Mouse (Mus musculus) neural tube, embryonic 11.5 days (tissue): Measurements from ENCODE around the gene Prr15. TPM values are rescaled to one million over a fixed set of nuclear protein-coding genes. Genes with fewer than 3 reads are reported as not detected.

Experiments used
- ATAC-seq: fragments of 200-750 bp; cut with Nextera tagmentation; 2 replicates; pipeline ENCODE4 v1.8.0; 2017; ENCODE audit warnings: moderate number of reproducible peaks, mild to moderate bottlenecking, moderate TSS enrichment, moderate library complexity; ENCODE audit not compliant: insufficient read depth, low FRiP score, low TSS enrichment
- DNase-seq: peaks from one replicate; pipeline ENCODE4 v3.0.0-alpha.2; 2015; ENCODE audit warnings: low spot score
- H3K27ac ChIP-seq: fragments of 300-500 bp; sonication (generic); 2 replicates; pipeline ENCODE4 v1.5.1; 2014; ENCODE audit warnings: low read depth, mild to moderate bottlenecking, low read length
- H3K27me3 ChIP-seq: fragments of 300-500 bp; sonication (generic); 2 replicates; pipeline ENCODE4 v1.6.1; 2014; ENCODE audit warnings: mild to moderate bottlenecking, low read length, mixed read lengths; ENCODE audit not compliant: control insufficient read depth, insufficient read depth
- H3K36me3 ChIP-seq: fragments of 300-500 bp; sonication (generic); 2 replicates; pipeline ENCODE4 v1.6.1; 2014; ENCODE audit warnings: mild to moderate bottlenecking, low read length, moderate library complexity, mixed read lengths; ENCODE audit not compliant: control insufficient read depth, insufficient read depth
- H3K4me1 ChIP-seq: fragments of 300-500 bp; sonication (generic); 2 replicates; pipeline ENCODE4 v1.6.1; 2014; ENCODE audit warnings: low read length, mixed read lengths; ENCODE audit not compliant: control insufficient read depth, insufficient read depth
- H3K4me2 ChIP-seq: fragments of 300-500 bp; sonication (generic); 2 replicates; pipeline ENCODE4 v1.6.1; 2014; ENCODE audit warnings: low read depth, mild to moderate bottlenecking, moderate library complexity
- H3K4me3 ChIP-seq: fragments of 300-500 bp; sonication (generic); 2 replicates; pipeline ENCODE4 v1.5.1; 2014; ENCODE audit warnings: low read depth, low read length
- H3K9ac ChIP-seq: fragments of 300-500 bp; sonication (generic); 2 replicates; pipeline ENCODE4 v1.6.1; 2014; ENCODE audit warnings: mild to moderate bottlenecking, low read length
- H3K9me3 ChIP-seq: fragments of 300-500 bp; sonication (generic); 2 replicates; pipeline ENCODE4 v1.6.1; 2016; ENCODE audit warnings: low read length; ENCODE audit not compliant: control insufficient read depth
- WGBS: fragments of 180-500 bp; shearing (Covaris S2); extraction: QIAGEN DNeasy Blood & Tissue Kit; methylation state at CpG from one replicate; pipeline ENCODE4 v1.1.7; 2014; 5-methylcytosine and 5-hydroxymethylcytosine counted together
- polyA plus RNA-seq: library from polyadenylated mRNA; unstranded; fragments of >200 nt; fragmentation: Nextera tagmentation; extraction: Ambion mirVana; gene quantifications from 2 replicates; pipeline ENCODE4 v1.2.1, GENCODE M21; 2014

Gene Prr15
- polyA plus RNA-seq, 1 experiment from 2014 or later = 0.88 TPM

DNA sequence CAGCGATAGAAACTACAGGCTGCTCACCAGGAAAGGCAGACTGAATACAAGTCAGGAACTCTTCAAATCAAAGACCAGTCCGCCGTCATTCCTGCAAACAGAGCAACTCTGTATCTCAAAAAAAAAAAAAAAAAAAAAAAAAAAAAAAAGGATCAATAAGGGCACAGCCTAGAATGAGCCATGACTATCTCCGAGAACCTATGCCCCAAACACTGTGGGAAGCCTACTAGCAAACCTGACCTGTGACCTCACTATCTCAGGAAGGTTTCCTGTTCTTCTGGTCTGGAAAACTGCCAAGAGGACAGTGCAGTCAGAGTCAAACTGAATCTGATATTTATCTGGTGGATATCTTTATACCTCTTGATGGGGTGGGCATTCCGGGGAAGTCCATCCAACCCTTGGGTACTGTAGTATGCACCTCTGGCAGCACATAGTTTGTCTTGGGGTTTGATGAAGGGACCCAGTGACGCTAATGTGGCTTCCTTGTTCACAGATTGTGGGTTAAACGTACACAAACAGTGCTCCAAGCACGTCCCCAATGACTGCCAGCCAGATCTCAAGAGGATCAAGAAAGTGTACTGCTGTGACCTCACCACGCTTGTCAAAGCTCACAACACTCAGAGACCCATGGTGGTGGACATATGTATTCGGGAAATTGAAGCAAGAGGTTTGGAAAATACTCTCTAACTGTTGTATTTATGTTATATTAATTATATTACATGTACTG, 35.7 kb upstream of the Prr15 start:
- Histone ChIP-seq H3K4me2 (no peak overlapping the region), H3K27me3 (no peaks in the 10 kb centered on the region), H3K36me3 (no peaks in the 10 kb centered on the region), H3K4me3 (no peak overlapping the region), H3K4me1 (no peaks in the 10 kb centered on the region), H3K9ac (no peak overlapping the region), H3K9me3 (no peaks in the 10 kb centered on the region), H3K27ac (no peak overlapping the region)
- 77% methylated on average over 10 of the region's 10 CpGs for WGBS
- DNase-seq (no peak), ATAC-seq (no peak)

DNA sequence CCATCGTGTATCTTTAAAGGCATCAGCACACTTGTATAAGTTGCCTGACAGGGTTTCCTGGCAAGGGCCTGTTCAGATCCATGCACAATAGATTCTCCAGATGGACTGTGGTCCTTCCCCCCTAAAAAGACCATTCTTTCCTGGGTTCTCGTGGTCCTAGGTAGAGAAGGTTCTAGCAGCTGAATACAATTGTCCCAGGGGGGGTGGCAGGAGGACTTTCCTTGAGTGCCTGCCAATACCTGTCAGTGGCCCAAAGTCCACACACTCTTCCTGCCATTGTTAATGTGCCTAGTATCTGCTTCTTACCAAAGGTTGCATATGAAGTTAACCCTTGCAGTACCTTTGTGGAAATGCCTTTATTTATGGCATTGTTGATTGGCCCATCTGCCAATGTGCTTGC, 28.4 kb upstream of the Prr15 start:
- H3K4me1 ChIP-seq = no peaks in the 10 kb centered on the region
- no peak overlapping the region for H3K4me3 ChIP-seq
- DNase-seq (no peak), ATAC-seq (no peak)
- H3K9ac ChIP-seq = no peak overlapping the region
- WGBS = 78% methylated on average over 2 of the region's 2 CpGs
- no peak overlapping the region for H3K27ac ChIP-seq
- no peak overlapping the region for H3K4me2 ChIP-seq
- no peaks in the 10 kb centered on the region for H3K36me3 ChIP-seq
- H3K9me3 ChIP-seq = no peaks in the 10 kb centered on the region
- H3K27me3 ChIP-seq = no peaks in the 10 kb centered on the region

DNA sequence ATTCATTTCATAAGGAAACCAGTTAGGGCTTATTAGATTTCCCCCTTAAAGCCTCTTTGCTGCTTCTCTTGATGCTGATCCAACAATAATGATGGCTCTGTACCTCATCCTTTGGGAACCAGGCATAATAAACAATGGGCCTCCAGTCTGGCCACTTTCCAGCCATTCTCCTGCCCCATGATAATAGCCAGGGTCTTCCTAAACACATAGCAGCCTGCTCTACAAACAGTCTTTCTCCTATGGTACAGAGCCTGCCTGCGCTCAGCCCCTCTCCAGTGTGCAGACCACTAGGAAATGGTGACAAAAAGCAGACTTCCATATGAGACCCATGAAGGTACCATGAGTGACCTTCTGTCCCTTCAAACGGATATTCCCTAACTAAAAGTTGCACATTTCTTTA, 26.2 kb upstream of the Prr15 start:
- Histone ChIP-seq H3K36me3 (no peaks in the 10 kb centered on the region), H3K4me3 (no peak overlapping the region), H3K9me3 (no peaks in the 10 kb centered on the region), H3K4me1 (no peaks in the 10 kb centered on the region), H3K27me3 (no peaks in the 10 kb centered on the region), H3K4me2 (no peak overlapping the region), H3K27ac (no peak overlapping the region), H3K9ac (no peak overlapping the region)
- 79% methylated on average over 2 of the region's 2 CpGs for WGBS
- ATAC-seq = no peak
- DNase-seq = no peak

DNA sequence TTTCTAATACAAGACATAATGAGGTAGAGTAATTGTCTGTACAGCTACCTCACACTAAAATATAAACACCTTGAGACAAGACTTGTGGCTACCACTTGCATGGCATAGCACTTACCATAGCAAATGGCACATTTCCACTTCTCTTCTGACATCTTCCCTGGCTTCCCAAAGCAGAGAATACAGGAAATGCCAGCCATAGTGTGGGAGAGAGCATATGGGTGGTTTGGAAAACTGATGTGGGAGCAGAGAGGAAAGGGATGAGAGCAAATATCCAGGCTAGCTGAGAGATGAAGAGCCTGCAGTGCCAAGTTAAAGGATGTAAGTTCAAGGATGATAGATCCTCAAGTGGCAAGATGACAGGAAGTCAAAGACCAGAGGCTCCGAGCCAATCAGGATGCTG, 19.9 kb upstream of the Prr15 start:
- Histone ChIP-seq H3K4me3 (no peak overlapping the region), H3K27me3 (no peaks in the 10 kb centered on the region), H3K36me3 (no peaks in the 10 kb centered on the region), H3K27ac (no peak overlapping the region), H3K9ac (no peak overlapping the region), H3K9me3 (no peaks in the 10 kb centered on the region), H3K4me1 (no peaks in the 10 kb centered on the region), H3K4me2 (no peak overlapping the region)
- DNase-seq (no peak), ATAC-seq (no peak)
- WGBS = 82% methylated on average over 1 of the region's 1 CpGs

DNA sequence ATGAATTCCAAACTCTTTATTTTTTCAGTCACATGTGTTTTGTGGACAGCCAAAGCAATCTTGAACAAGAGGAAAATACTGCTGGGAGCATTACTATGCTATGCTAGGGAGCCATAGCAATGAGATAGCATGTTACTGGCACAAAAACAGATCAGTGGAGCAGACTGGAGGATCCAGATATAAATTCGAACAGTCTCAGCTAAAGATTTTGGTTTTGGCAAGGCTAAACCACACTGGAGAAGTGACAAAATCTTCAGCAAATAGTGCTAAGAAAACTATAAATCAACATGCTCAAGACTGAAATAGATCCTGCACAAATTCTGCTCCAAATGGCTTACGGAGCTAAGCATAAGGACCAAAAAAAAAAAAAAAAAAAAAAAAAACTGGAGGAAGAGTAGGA, 12.6 kb upstream of the Prr15 start:
- Histone ChIP-seq H3K4me2 (no peak overlapping the region), H3K27ac (no peak overlapping the region), H3K36me3 (no peaks in the 10 kb centered on the region), H3K9me3 (no peaks in the 10 kb centered on the region), H3K4me3 (no peak overlapping the region), H3K27me3 (no peaks in the 10 kb centered on the region), H3K4me1 (no peaks in the 10 kb centered on the region), H3K9ac (no peak overlapping the region)
- WGBS = 82% methylated on average over 2 of the region's 2 CpGs
- ATAC-seq (no peak), DNase-seq (no peak)

DNA sequence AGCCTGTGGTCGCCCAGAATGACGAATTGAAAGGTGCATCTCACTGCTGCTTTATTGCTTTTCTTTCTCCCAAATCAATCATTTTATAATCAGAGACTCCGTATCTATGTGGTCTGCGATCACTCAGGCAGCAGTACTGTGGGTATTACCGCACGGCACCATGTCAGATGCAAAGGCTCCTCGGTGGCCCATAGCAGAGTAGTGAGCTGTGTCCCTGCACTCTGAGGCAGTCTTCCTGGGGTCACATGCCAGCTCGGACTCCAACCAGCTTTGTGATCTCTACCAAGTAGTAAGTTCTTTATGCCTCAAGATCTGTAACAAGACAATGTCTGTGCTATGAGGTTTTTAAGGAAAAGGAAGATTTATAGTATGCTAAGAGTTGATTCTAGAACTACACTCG, 7.0 kb upstream of the Prr15 start:
- WGBS = 89% methylated on average over 9 of the region's 9 CpGs
- no peak overlapping the region for H3K4me2 ChIP-seq

DNA sequence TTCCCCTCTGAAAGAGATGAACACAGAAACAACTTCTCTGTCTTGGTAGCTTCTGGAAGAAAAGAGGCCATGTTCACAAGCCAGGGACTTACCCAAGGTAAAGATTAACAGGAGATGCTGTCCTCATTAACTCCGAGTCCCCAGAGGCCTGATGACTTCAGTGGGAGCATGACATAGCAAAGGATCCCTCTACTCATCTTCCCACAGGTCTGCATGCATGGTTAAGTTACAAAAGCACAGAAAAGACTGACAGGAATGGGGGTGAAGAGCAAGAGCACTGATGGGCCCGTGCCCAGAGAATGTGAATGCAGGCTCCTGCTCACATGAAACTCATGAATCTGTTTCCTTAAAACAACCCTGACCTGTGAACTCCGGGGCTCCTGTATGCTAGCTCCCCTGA, 6.4 kb upstream of the Prr15 start:
- no peak overlapping the region for H3K4me3 ChIP-seq
- H3K27me3 ChIP-seq = no peaks in the 10 kb centered on the region; the same call in 1 of the 2 replicates
- no peak overlapping the region for H3K4me2 ChIP-seq
- H3K27ac ChIP-seq = no peak overlapping the region
- no peaks in the 10 kb centered on the region for H3K4me1 ChIP-seq
- no peak overlapping the region for H3K9ac ChIP-seq
- DNase-seq (no peak), ATAC-seq (no peak)
- WGBS = 87% methylated on average over 3 of the region's 3 CpGs
- no peaks in the 10 kb centered on the region for H3K36me3 ChIP-seq
- H3K9me3 ChIP-seq = no peaks in the 10 kb centered on the region

More for the DNA sequence above, 7.0 kb upstream of the Prr15 start:
- no peaks in the 10 kb centered on the region for H3K4me1 ChIP-seq
- no peak overlapping the region for H3K27ac ChIP-seq
- no peaks in the 10 kb centered on the region for H3K9me3 ChIP-seq
- H3K27me3 ChIP-seq = no peaks in the 10 kb centered on the region
- H3K36me3 ChIP-seq = no peaks in the 10 kb centered on the region
- DNase-seq (no peak), ATAC-seq (no peak)
- H3K4me3 ChIP-seq = no peak overlapping the region
- H3K9ac ChIP-seq = no peak overlapping the region

DNA sequence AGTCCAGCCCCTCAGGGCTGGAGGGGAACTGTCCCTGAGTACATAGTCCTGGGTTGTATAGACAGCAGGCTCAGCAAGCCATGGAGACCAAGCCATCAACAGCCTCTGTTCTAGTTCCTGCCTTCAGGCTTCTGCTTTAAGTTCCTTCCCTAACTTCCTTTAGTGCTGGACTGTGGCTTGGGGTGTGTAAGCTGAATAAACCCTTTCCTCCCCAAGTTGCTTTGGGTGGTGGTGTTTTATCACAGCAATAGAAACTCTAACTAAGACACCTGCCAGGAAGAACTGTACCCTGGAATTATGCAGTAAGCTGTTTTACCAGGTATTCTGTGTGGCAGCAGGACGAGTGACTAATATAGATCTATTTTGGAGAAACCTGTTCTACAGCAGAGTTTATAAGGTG, 5.4 kb upstream of the Prr15 start:
- no peaks in the 10 kb centered on the region for H3K9me3 ChIP-seq
- no peak overlapping the region for H3K27ac ChIP-seq
- H3K4me2 ChIP-seq = no peak overlapping the region
- DNase-seq (no peak), ATAC-seq (no peak)
- H3K4me1 ChIP-seq = no peaks in the 10 kb centered on the region
- WGBS = 85% methylated on average over 1 of the region's 1 CpGs
- no peaks in the 10 kb centered on the region; the same call in 1 of the 2 replicates for H3K27me3 ChIP-seq
- no peaks in the 10 kb centered on the region for H3K36me3 ChIP-seq
- H3K9ac ChIP-seq = no peak overlapping the region
- H3K4me3 ChIP-seq = no peak overlapping the region
